Mouse (Mus musculus) G1E (cell line): ENCODE results near the gene Edc3.

ENCODE experiments used
- CTCF ChIP-seq: IDR thresholded peaks from 2 replicates; pipeline ENCODE4 v1.5.1; 2012; ENCODE audit warnings: low read depth, low read length, inconsistent platforms, mixed read lengths
- GATA1 ChIP-seq: IDR thresholded peaks from 2 replicates; pipeline ENCODE4 v1.6.1; 2012; ENCODE audit warnings: borderline replicate concordance, low read length, inconsistent platforms, mixed read lengths
- GATA2 ChIP-seq: IDR thresholded peaks from 2 replicates; pipeline ENCODE4 v1.6.1; 2012; ENCODE audit warnings: low read depth, low read length, inconsistent platforms, borderline replicate concordance
- POLR2AphosphoS5 ChIP-seq: IDR thresholded peaks from 2 replicates; pipeline ENCODE4 v1.6.1; 2012; ENCODE audit warnings: low read depth, low read length, inconsistent platforms; ENCODE audit not compliant: insufficient replicate concordance
- TAL1 ChIP-seq: conservative IDR thresholded peaks from 2 replicates; pipeline ENCODE4 v1.6.1; 2012; ENCODE audit warnings: low read depth, low read length, inconsistent platforms, mixed read lengths

DNA sequence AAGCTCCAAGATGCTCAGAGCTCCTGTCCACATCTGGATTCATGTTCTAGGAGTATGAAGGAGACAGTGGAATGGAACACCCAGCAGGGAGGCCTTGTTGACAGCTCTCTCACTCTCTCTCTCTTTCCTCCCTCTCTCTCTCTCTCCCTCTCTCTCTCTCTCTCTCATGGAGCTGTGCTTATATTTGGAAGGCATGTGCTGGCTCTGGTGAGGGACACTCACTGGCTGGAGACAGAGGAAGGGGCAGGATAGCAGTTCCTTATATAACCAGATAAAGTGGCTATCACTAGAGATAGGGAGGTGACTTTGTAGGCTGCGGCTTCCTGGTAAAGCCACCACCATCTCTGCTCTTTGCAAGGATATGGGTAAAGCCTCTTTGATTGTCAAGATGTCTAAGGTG, 61.9 kb downstream of the Edc3 start:
- TF ChIP-seq CTCF (no peak), TAL1 (no peak), POLR2AphosphoS5 (no peak), GATA1 (no peak), GATA2 (no peak)
